ENCODE assay signal across 8 mouse cellular contexts in genomic region chr5:49368636-49369423, GRCm38 (mm10).
A peak's percentile ranks its signal among the peaks of the same experiment; 100 is the strongest.
DNase-seq lines count a peak whose midpoint lies in the region; ATAC-seq and TF ChIP-seq lines count a peak whose summit lies in the region.

No protein-coding gene starts in this region.

- TF ChIP-seq EP300 in heart, postnatal 0 days (IDR thresholded peaks at IDR 0.05; ENCODE audit: low read depth), result no peak

- peak; percentile 69 for TF ChIP-seq CTCF in heart, postnatal 0 days (IDR thresholded peaks at IDR 0.05; ENCODE audit: low read depth)
- TF ChIP-seq CTCF in testis, adult 2 months (IDR thresholded peaks at IDR 0.05; ENCODE audit: control insufficient read depth, insufficient read depth, insufficient replicate concordance, low read depth, low read length), result peak; percentile 9; the same call in 1 of the 2 replicates

- no peaks in the 10 kb centered on the region for H3K9me3 ChIP-seq in heart, postnatal 0 days (replicated peaks; ENCODE audit: control insufficient read depth, low read length)
- H3K9me3 ChIP-seq in midbrain, embryonic 12.5 days, result no peaks in the 10 kb centered on the region

- H3K27ac ChIP-seq in heart, postnatal 0 days (ENCODE audit: low read depth), result no peak overlapping the region
- no peak overlapping the region for H3K27ac ChIP-seq in testis, adult 2 months (ENCODE audit: control insufficient read depth, insufficient read depth, low read depth, low read length)
- no peak overlapping the region for H3K27ac ChIP-seq in midbrain, embryonic 12.5 days (replicated peaks)

- no peak overlapping the region for H3K4me3 ChIP-seq in heart, postnatal 0 days (ENCODE audit: low read depth, low read length)
- no peak overlapping the region for H3K4me3 ChIP-seq in testis, adult 2 months (ENCODE audit: control insufficient read depth, low read depth, low read length)
- no peak overlapping the region for H3K4me3 ChIP-seq in midbrain, embryonic 12.5 days

- 41% methylated on average over 13 of the region's 13 CpGs for whole genome bisulfite sequencing in heart, postnatal 0 days
- 50% methylated on average over 13 of the region's 13 CpGs for WGBS in midbrain, embryonic 12.5 days

- DNase-seq in heart, postnatal 0 days (ENCODE audit: low spot score), result peak; percentile 11
- no peak for DNase-seq in heart, adult 11 months
- no peak for DNase-seq in testis, postnatal 14 days (ENCODE audit: low spot score)
- DNase-seq in forelimb bud, embryonic 11.5 days (ENCODE audit: low read depth, low spot score), result peak; percentile 62
- no peak for DNase-seq in gastrocnemius, adult 18-20 months (ENCODE audit: low spot score)
- no peak for DNase-seq in thymus, adult 18-20 months

- no peaks in the 10 kb centered on the region for H3K27me3 ChIP-seq in heart, postnatal 0 days (ENCODE audit: control insufficient read depth, insufficient read depth, low read length)
- no peaks in the 10 kb centered on the region for H3K27me3 ChIP-seq in testis, adult 2 months (ENCODE audit: control insufficient read depth, insufficient read depth, low read length)
- H3K27me3 ChIP-seq in midbrain, embryonic 12.5 days, result no peaks in the 10 kb centered on the region

- no peaks in the 10 kb centered on the region for H3K36me3 ChIP-seq in heart, postnatal 0 days (replicated peaks; ENCODE audit: control insufficient read depth, insufficient read depth, low read length)
- no peaks in the 10 kb centered on the region for H3K36me3 ChIP-seq in testis, adult 2 months (ENCODE audit: control insufficient read depth, insufficient read depth, low read length)
- no peaks in the 10 kb centered on the region for H3K36me3 ChIP-seq in midbrain, embryonic 12.5 days

- TF ChIP-seq POLR2A in testis, adult 2 months (IDR thresholded peaks at IDR 0.05; ENCODE audit: control insufficient read depth, low read depth, low read length), result no peak

- ATAC-seq in heart, postnatal 0 days (ENCODE audit: insufficient read depth, low read depth), result no peak
- peak; percentile 55 for ATAC-seq in midbrain, embryonic 12.5 days (ENCODE audit: low FRiP score, low read depth)

- no peak overlapping the region for H3K9ac ChIP-seq in heart, postnatal 0 days (replicated peaks; ENCODE audit: low read depth, low read length)
- H3K9ac ChIP-seq in midbrain, embryonic 12.5 days (replicated peaks), result no peak overlapping the region

- H3K4me2 ChIP-seq in heart, postnatal 0 days (ENCODE audit: low read depth, low read length), result no peak overlapping the region
- H3K4me2 ChIP-seq in midbrain, embryonic 12.5 days (replicated peaks), result no peak overlapping the region

- no peaks in the 10 kb centered on the region for H3K4me1 ChIP-seq in heart, postnatal 0 days (ENCODE audit: control insufficient read depth, insufficient read depth)
- H3K4me1 ChIP-seq in testis, adult 2 months (ENCODE audit: control insufficient read depth, insufficient read depth, low read length), result no peaks in the 10 kb centered on the region
- no peaks in the 10 kb centered on the region for H3K4me1 ChIP-seq in midbrain, embryonic 12.5 days

Comparison
In these comparisons a context has a peak if more than half of its experiments do, and no peak if none do; other contexts are left out.
1. DNase-seq: peak in heart, postnatal 0 days (single experiment) and forelimb bud, embryonic 11.5 days (single experiment); none in heart, adult 11 months (single experiment), testis, postnatal 14 days (single experiment), gastrocnemius, adult 18-20 months (single experiment) and thymus, adult 18-20 months (0 of 2).